Mouse (Mus musculus): ENCODE data around the gene Tmem11.

GRCm38 (mm10) chr11:60889861-60890260 lies 10.8 kb upstream of the Tmem11 start:
- TF ChIP-seq POLR2A (IDR thresholded peaks at IDR 0.05; ENCODE audit: borderline replicate concordance, low read depth, low read length) (no peak), CTCF (IDR thresholded peaks at IDR 0.05; ENCODE audit: low read depth, low read length) (no peak)
